Mouse (Mus musculus): Measurements from ENCODE around the gene Gcn1l1. TPM values are rescaled to one million over a fixed set of nuclear protein-coding genes. Genes with fewer than 3 reads are reported as not detected.

The Gcn1l1 gene
- polyA plus RNA-seq, 1 experiment from 2014 or later, result 52.5 TPM

DNA sequence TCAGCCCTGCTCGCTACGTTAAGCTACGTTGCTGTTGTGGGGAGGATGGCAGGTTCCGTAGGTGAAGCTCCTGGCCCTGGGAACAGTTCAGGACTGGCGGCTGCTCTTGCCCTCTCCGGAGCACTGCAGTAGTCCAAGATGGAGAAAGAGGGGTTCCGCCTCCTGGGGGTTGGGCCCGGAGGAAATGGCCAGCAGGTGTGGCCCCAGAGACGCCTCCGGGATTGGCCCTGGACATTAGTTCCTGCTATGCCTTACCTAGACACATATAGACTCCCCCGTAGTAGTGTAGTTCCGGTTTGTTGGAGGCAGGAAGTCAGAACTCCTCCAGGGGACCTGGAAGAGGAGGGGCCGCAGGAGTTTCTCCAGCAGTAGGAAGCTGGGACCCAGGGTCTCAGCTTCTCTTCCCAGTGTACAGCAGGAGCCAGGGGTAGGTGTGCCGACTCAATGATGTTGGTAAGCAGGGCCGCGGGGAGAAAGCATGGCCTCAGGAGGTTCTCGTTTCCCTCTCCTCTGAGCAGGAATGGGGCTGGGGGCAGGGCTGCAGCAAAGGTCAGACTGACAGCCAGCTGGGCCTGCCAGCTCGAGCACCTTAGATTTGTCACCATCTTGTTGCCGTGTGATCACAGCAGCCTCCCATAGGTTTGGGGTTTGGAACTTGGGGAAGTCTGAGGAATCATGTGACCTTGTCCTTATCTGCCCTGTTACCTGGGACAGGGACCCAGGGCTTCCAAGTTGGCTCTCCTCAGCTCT lies 22.2 kb upstream of the Gcn1l1 start:
- H3K4me1 ChIP-seq, result peaks cover 68% of the 10 kb centered on the region
- H3K36me3 ChIP-seq, result peaks cover 31% of the 10 kb centered on the region
- no peak for DNase-seq (ENCODE audit: low spot score)
- no peaks in the 10 kb centered on the region for H3K9me3 ChIP-seq (replicated peaks)
- H3K27ac ChIP-seq (replicated peaks), result peak overlapping the region; percentile 72; the same call in 1 of the 2 replicates
- WGBS, result 73% methylated on average over 19 of the region's 19 CpGs
- no peak overlapping the region for H3K4me3 ChIP-seq
- H3K27me3 ChIP-seq (ENCODE audit: low read depth, poor library complexity, severe bottlenecking), result no peaks in the 10 kb centered on the region

DNA sequence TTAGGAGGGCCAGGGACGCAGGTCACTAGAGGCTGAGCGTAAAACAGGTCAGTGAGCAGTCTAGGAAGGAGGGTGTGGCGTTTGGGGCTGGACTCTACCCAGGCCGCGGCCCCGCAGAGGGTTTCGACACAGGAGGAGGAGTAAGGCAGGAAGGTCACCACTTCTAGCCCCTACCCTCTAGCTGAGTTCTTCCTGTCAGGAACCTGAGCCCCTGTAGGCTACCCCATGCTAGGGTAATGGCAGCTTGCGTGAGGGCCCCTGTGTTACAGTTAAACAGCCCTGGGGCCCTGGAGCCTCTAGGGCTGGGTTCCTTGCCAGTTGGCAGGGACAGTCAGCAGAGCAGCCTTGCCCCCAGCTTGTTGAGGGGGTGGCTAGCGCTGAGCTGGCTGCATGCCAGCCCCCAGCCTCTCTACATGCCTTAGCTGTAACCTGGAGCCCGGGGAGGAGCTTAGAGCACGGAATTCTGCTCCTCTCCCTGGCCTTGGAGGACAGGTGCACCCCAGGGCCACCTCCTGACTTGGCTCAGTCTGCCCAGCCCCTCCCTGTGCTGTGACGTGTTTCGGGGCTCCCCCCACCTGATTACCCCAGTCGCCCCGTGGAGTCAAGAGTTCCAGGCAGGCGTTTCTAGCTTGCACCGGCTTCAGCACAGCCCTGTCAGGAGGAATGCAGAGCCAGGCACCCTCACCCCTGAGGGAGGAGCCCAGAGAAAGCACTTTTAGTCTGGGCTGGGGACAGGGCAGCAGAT lies 21.4 kb upstream of the Gcn1l1 start:
- Histone ChIP-seq H3K4me1 (peaks cover 63% of the 10 kb centered on the region), H3K9me3 (replicated peaks) (no peaks in the 10 kb centered on the region), H3K27ac (replicated peaks) (peak overlapping the region; percentile 72), H3K27me3 (ENCODE audit: low read depth, poor library complexity, severe bottlenecking) (no peaks in the 10 kb centered on the region), H3K36me3 (peaks cover 39% of the 10 kb centered on the region), H3K4me3 (no peak overlapping the region)
- 73% methylated on average over 17 of the region's 17 CpGs for WGBS
- DNase-seq (ENCODE audit: low spot score), result no peak

DNA sequence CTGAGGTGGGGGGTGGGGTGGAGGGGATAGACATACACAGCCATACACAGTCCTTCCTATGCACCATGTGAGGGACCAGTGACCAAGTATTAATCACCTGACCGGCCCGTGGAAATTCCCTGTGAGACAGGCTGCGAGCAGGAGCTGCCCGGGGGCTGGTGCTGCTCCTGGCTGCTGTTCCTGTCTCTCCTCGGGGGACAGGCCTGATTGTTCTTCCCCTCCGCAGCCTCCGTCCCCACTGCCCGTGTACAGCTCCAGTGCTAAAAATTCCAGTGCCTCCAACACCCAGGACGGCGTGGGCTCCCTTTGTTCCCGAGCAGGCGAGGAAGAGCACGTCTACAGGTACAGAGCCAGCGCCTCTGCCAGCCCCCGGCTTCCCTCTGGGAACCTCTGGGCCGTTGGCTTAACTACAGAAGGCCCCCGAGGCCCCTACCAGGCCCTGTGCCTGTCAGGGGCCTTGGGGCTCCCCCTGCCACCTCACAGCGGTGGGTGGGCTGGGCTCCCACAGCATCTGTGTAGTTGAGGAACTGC lies 20.3 kb upstream of the Gcn1l1 start:
- Histone ChIP-seq H3K4me3 (no peak overlapping the region), H3K4me1 (peaks cover 57% of the 10 kb centered on the region), H3K27ac (replicated peaks) (peak overlapping the region; percentile 72), H3K27me3 (ENCODE audit: low read depth, poor library complexity, severe bottlenecking) (no peaks in the 10 kb centered on the region), H3K9me3 (replicated peaks) (no peaks in the 10 kb centered on the region), H3K36me3 (peaks cover 47% of the 10 kb centered on the region)
- WGBS, result 61% methylated on average over 18 of the region's 18 CpGs
- no peak for DNase-seq (ENCODE audit: low spot score)

- DNase-seq (ENCODE audit: low spot score), result no peak
- WGBS, result 88% methylated on average over 14 of the region's 14 CpGs
- H3K4me1 ChIP-seq, result peaks cover 59% of the 10 kb centered on the region
- H3K9me3 ChIP-seq (replicated peaks), result no peaks in the 10 kb centered on the region
- H3K27ac ChIP-seq (replicated peaks), result 0 out of 2 replicates have a peak overlapping the region, but pooled peaks have one; percentile 72
- no peaks in the 10 kb centered on the region for H3K27me3 ChIP-seq (ENCODE audit: low read depth, poor library complexity, severe bottlenecking)
- peaks cover 51% of the 10 kb centered on the region for H3K36me3 ChIP-seq
- no peak overlapping the region for H3K4me3 ChIP-seq
These were observed 19.4 kb upstream of the Gcn1l1 start for GRCm38 (mm10) chr5:115545636-115546035.

- Histone ChIP-seq H3K27me3 (ENCODE audit: low read depth, poor library complexity, severe bottlenecking) (no peaks in the 10 kb centered on the region), H3K4me3 (0 out of 2 replicates have a peak overlapping the region, but pooled peaks have one; percentile 7), H3K36me3 (peaks cover 56% of the 10 kb centered on the region), H3K27ac (replicated peaks) (peak overlapping the region; percentile 81), H3K9me3 (replicated peaks) (no peaks in the 10 kb centered on the region), H3K4me1 (peaks cover 68% of the 10 kb centered on the region)
- WGBS, result 75% methylated on average over 11 of the region's 11 CpGs
- DNase-seq (ENCODE audit: low spot score), result no peak
These were observed 18.5 kb upstream of the Gcn1l1 start for GRCm38 (mm10) chr5:115546536-115546935.

DNA sequence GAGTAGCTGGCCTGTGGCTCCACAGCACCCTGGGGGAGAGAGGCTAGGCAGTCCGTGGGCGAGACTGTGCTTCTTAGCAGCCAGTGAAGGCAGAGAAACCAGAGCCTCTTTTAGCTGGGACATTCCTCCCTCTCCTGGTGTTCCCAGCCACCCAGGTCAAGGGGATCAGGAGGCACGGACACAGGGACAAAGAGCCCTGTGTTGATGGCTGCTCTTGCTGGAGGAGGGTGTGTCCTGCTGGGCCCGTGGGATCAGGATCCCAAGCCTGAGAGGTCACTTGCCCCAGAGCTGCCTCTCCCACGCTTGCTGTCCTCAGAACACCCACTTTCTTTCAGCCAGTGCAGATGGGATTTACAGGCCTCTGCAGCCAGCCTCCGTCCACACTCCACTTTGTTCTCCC lies 18.0 kb upstream of the Gcn1l1 start:
- peaks cover 69% of the 10 kb centered on the region for H3K4me1 ChIP-seq
- DNase-seq (ENCODE audit: low spot score), result no peak
- H3K4me3 ChIP-seq, result 0 out of 2 replicates have a peak overlapping the region, but pooled peaks have one; percentile 7
- H3K9me3 ChIP-seq (replicated peaks), result no peaks in the 10 kb centered on the region
- peaks cover 61% of the 10 kb centered on the region for H3K36me3 ChIP-seq
- 31% methylated on average over 6 of the region's 6 CpGs for WGBS
- H3K27ac ChIP-seq (replicated peaks), result peak overlapping the region; percentile 81
- no peaks in the 10 kb centered on the region for H3K27me3 ChIP-seq (ENCODE audit: low read depth, poor library complexity, severe bottlenecking)

DNA sequence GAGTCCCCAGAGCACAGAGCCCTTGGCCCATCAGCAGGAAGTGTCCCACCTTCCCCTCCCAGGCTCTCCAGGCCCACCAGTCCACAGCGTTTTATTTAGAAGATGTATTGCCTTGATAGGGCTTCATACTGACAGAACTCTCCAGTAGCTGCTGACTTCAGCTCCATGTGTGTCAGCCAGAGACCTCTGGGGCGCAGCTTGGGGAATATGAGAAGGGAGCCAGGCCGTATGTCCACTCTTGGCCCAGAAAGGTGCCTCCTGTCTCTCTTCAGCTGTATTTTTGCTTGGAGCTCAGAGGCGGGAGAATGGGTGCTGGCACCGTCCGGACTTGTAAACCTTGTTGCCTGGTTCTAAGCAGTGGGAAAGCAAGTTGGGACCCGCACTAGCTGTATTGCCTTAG lies 17.6 kb upstream of the Gcn1l1 start:
- Histone ChIP-seq H3K27me3 (ENCODE audit: low read depth, poor library complexity, severe bottlenecking) (no peaks in the 10 kb centered on the region), H3K4me3 (0 out of 2 replicates have a peak overlapping the region, but pooled peaks have one; percentile 7), H3K9me3 (replicated peaks) (no peaks in the 10 kb centered on the region), H3K4me1 (peaks cover 69% of the 10 kb centered on the region), H3K27ac (replicated peaks) (peak overlapping the region; percentile 81), H3K36me3 (peaks cover 65% of the 10 kb centered on the region)
- no peak for DNase-seq (ENCODE audit: low spot score)
- 87% methylated on average over 7 of the region's 7 CpGs for WGBS

DNA sequence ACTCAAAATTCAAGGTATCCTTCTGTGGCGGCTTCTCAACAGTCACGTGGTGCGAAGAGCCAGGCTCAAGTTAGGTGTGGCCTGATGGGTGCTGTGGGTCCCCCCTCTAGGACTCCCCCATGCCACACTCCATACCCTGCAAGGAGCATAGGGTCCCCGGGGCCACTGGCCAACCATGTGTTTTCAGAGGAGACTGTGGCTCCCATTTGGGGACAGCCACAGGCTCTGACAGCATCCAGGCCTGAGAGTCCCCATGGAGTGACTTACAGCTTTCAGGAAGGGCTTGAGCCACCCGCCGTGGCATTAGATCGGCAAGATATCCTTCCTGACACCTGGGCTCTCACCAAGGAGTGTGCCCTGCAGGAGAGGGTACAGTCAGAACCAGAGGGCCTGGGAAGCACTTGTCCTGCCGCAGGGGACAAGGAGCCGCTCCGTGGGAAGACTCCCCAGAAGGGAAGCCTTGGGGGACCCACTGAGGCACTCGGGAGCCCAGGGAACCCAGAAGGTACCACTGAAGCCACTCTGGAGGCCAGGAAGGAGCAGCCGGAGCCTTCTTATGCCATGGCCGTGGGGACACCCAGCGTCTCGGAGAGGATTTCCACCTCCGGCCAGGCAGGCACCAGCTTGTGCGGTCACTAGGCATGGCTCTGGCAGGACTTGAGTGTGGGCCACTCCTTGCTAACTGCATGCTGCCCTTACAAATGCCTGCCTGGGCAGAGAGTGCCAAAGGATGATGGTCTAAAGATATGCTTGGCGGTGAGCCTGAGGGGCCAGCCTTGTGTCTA lies 16.4 kb upstream of the Gcn1l1 start:
- 94% methylated on average over 18 of the region's 18 CpGs for WGBS
- Histone ChIP-seq H3K4me3 (no peak overlapping the region), H3K27me3 (ENCODE audit: low read depth, poor library complexity, severe bottlenecking) (no peaks in the 10 kb centered on the region), H3K27ac (replicated peaks) (peak overlapping the region; percentile 52; the same call in 1 of the 2 replicates), H3K4me1 (peaks cover 56% of the 10 kb centered on the region), H3K9me3 (replicated peaks) (no peaks in the 10 kb centered on the region), H3K36me3 (peaks cover 78% of the 10 kb centered on the region)
- DNase-seq (ENCODE audit: low spot score), result no peak

DNA sequence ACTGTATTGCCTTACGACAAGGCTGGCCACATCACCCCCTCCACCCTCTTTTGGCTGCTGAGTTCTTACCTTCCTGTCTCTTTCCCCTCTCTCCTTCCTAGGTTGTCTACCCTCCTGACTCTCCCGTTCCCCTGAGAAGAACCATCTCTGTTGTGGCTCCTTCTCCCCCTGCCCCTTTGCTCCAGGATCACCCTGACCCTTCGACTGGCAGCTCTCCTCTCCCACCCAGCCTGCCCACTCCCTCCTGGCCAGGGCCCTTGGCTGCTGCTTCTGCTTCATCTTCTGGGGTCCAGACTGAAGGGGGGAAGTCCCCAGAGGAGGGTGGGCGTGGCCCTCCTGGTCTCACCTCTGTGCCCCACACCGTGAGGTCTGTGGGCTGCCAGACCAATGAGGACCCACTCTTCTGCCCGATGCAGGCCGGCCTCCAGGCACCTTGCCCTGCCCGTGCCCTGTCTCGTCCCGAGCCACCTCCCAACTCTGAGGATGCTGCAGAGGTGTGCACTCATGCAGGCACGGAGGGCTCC lies 14.5 kb upstream of the Gcn1l1 start:
- no peak overlapping the region for H3K4me3 ChIP-seq
- H3K36me3 ChIP-seq, result peaks cover 80% of the 10 kb centered on the region
- no peak for DNase-seq (ENCODE audit: low spot score)
- WGBS, result 78% methylated on average over 11 of the region's 11 CpGs
- H3K27ac ChIP-seq (replicated peaks), result peak overlapping the region; percentile 65
- H3K27me3 ChIP-seq (ENCODE audit: low read depth, poor library complexity, severe bottlenecking), result no peaks in the 10 kb centered on the region
- H3K9me3 ChIP-seq (replicated peaks), result no peaks in the 10 kb centered on the region
- H3K4me1 ChIP-seq, result peaks cover 38% of the 10 kb centered on the region

DNA sequence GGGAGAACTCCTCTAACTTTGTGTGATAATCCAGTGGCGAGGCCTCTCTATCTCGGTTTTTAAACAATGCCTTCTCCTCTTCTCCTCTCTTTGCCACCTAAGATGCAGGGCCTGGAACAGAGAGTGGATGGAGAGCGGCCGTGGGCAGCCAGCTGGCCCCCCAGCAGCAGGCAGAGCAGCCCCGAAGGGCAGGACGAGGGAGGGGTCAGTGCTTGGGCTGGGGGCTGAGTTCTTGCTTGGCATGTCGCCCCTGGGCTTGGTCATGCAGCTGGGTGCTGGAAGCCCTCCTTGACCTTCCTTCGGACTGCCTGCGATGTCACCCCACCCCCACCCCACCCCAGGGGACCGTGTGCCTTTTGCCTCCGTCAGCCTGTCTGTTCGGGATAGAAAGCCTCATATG lies 13.7 kb upstream of the Gcn1l1 start:
- 72% methylated on average over 12 of the region's 12 CpGs for WGBS
- Histone ChIP-seq H3K4me1 (peaks cover 32% of the 10 kb centered on the region), H3K36me3 (peaks cover 72% of the 10 kb centered on the region), H3K27ac (replicated peaks) (peak overlapping the region; percentile 65), H3K9me3 (replicated peaks) (no peaks in the 10 kb centered on the region), H3K27me3 (ENCODE audit: low read depth, poor library complexity, severe bottlenecking) (no peaks in the 10 kb centered on the region), H3K4me3 (no peak overlapping the region)
- DNase-seq (ENCODE audit: low spot score), result no peak

DNA sequence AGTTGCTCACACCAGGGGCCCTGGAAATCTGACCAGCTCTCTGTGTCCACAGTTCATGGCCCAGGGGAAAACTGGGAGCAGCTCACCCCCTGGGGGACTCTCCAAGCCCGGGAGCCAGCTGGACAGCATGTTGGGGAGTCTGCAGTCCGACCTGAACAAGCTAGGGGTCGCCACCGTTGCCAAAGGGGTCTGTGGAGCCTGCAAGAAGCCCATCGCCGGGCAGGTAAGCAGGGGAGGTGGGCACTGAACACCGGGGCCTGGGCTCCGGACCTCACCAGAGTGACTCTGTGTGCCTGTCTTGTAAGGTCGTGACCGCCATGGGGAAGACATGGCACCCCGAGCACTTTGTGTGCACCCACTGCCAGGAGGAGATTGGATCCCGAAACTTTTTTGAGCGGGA lies 13.3 kb upstream of the Gcn1l1 start:
- Histone ChIP-seq H3K4me3 (no peak overlapping the region), H3K9me3 (replicated peaks) (no peaks in the 10 kb centered on the region), H3K4me1 (peaks cover 28% of the 10 kb centered on the region), H3K27me3 (ENCODE audit: low read depth, poor library complexity, severe bottlenecking) (no peaks in the 10 kb centered on the region), H3K27ac (replicated peaks) (0 out of 2 replicates have a peak overlapping the region, but pooled peaks have one; percentile 65), H3K36me3 (peaks cover 68% of the 10 kb centered on the region)
- DNase-seq (ENCODE audit: low spot score), result no peak
- WGBS, result 77% methylated on average over 13 of the region's 13 CpGs

DNA sequence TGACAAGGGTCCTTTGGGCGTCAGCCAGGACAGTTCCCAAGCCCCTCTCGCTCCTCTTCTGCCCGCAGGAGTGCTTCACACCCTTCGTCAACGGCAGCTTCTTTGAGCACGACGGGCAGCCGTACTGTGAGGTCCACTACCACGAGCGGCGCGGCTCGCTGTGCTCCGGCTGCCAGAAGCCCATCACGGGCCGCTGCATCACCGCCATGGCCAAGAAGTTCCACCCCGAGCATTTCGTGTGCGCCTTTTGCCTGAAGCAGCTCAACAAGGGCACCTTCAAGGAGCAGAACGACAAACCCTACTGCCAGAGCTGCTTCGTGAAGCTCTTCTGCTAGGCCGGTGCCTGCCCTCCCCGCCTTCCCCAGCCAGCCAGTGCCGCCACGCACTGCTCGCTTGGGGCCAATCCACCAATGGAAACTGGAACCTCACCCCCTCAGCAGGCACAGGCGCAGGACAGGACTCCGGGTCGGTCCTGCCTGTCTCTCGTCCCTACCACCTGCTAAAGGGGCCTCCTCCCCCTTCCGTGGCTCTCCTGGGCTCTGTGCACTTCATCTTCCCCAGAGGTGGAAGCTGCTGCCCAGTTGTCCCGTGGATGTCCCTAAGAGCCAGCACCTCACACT lies 11.1 kb upstream of the Gcn1l1 start:
- Histone ChIP-seq H3K27ac (replicated peaks) (no peak overlapping the region), H3K4me1 (peaks cover 15% of the 10 kb centered on the region)
- 86% methylated on average over 33 of the region's 33 CpGs for WGBS

More for the DNA sequence above, 11.1 kb upstream of the Gcn1l1 start:
- peaks cover 48% of the 10 kb centered on the region for H3K36me3 ChIP-seq
- no peak for DNase-seq (ENCODE audit: low spot score)
- H3K9me3 ChIP-seq (replicated peaks), result no peaks in the 10 kb centered on the region
- no peaks in the 10 kb centered on the region for H3K27me3 ChIP-seq (ENCODE audit: low read depth, poor library complexity, severe bottlenecking)
- H3K4me3 ChIP-seq, result no peak overlapping the region

Measured in midbrain, embryonic 10.5 days (tissue).